Mouse (Mus musculus) left cerebral cortex, adult 2 months (tissue): ENCODE measurements at regions not wholly inside any gene's neighbourhood (a gene's known extent, or its start where the extent isn't known, plus 50 kb on each side); places are given as distances from the start of the nearest gene placed in this dataset.

Experiments used
- DNase-seq, 2 experiments: peaks; one replicate each; pipeline ENCODE4 v3.0.0; 2021 to 2022; ENCODE audit warnings: low spot score in 2 of 2, mixed read lengths in 1 of 2; ENCODE audit errors: extremely low spot score in 1 of 2
- H3K27ac ChIP-seq: fragments of 200-600 bp; 2 replicates; pipeline ENCODE4 v1.8.1; 2022
- H3K4me3 ChIP-seq: fragments of 200-600 bp; 2 replicates; pipeline ENCODE4 v1.8.1; 2022
- CTCF ChIP-seq: fragments of 200-600 bp; IDR thresholded peaks from 2 replicates; pipeline ENCODE4 v1.8.1; 2022; ENCODE audit warnings: antibody characterized with exemption, mild to moderate bottlenecking, moderate library complexity
- intact Hi-C: fragments of 180-260 bp; cut with DNase I; formaldehyde crosslinking; loops from one replicate; pipeline ENCODE4 v1.15.1; 2025

- intact Hi-C loops = no loop called here
- no peak for TF ChIP-seq CTCF
- no peak overlapping the region for H3K4me3 ChIP-seq
- DNase-seq = no peak
- H3K27ac ChIP-seq = no peak overlapping the region
These were observed 89.8 kb downstream of the Kif26a start for GRCm38 (mm10) chr12:112235841-112236240.

DNA sequence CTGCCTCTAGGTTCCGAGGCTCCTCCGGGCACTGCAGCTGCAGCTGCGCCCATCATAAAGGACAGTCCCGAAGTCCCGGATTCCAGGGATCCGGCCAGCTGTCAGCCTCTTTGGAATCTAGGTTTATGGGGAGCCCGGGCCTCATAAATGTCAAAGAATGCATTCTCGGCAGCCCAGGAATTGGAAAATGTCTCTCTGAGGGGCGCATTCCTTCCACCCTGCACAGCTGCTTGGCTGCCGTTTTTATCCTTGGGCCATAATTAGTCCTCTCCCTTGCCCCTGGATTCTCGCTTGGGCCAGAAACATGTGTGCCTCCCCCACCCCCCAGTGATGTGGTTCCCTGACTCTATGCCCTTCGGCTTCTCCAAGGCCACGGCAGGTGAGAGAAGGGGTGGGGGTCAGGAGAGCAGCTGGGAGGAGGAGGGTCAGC is 91.1 kb downstream of the Kif26a start:
- no peak overlapping the region for H3K27ac ChIP-seq
- intact Hi-C loops = no loop called here
- no peak for TF ChIP-seq CTCF
- H3K4me3 ChIP-seq = no peak overlapping the region
- no peak for DNase-seq

- no peak overlapping the region for H3K4me3 ChIP-seq
- H3K27ac ChIP-seq = no peak overlapping the region
- no peak for DNase-seq
- no peak for TF ChIP-seq CTCF
- intact Hi-C loops = no loop called here
These were observed 92.8 kb downstream of the Kif26a start for GRCm38 (mm10) chr12:112238834-112239233.

DNA sequence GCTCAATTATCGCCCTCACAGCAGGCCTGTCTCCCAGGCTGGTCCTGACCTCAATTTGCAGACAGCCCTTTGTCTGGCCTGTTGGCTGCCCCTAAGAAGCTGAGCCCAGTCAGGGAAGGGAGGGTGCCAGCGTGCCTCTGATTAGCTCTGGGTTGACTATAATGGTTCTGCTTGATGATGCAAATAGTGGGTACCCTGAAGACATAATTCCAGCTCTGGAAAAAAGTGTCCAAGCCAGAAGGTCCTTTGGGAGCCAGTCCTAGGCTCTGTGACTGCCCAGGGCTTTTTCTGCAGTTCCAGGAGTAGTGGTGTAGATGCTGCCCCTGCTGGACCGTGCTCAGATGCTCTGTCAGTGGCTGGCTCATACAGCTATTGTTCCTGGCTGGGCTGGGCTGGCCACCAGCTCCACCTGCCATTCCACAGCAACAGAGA is 95.7 kb downstream of the Kif26a start:
- Histone ChIP-seq H3K27ac (no peak overlapping the region), H3K4me3 (no peak overlapping the region)
- intact Hi-C loops = no loop called here
- DNase-seq = no peak
- TF ChIP-seq CTCF = no peak; the same call in 1 of the 2 replicates

- no peak for DNase-seq
- no peak for TF ChIP-seq CTCF
- intact Hi-C loops = no loop called here
- Histone ChIP-seq H3K4me3 (no peak overlapping the region), H3K27ac (no peak overlapping the region)
These were observed 97.2 kb downstream of the Kif26a start for GRCm38 (mm10) chr12:112243231-112243630.

GRCm38 (mm10) chr12:112250894-112251293 is 104.9 kb downstream of the Kif26a start:
- Histone ChIP-seq H3K27ac (no peak overlapping the region), H3K4me3 (no peak overlapping the region)
- no peak for DNase-seq
- TF ChIP-seq CTCF = no peak
- intact Hi-C loops = no loop called here

- Histone ChIP-seq H3K27ac (no peak overlapping the region), H3K4me3 (no peak overlapping the region)
- no peak for TF ChIP-seq CTCF
- no peak for DNase-seq
- intact Hi-C loops = no loop called here
These were observed 107.5 kb downstream of the Kif26a start for GRCm38 (mm10) chr12:112253461-112253860.

DNA sequence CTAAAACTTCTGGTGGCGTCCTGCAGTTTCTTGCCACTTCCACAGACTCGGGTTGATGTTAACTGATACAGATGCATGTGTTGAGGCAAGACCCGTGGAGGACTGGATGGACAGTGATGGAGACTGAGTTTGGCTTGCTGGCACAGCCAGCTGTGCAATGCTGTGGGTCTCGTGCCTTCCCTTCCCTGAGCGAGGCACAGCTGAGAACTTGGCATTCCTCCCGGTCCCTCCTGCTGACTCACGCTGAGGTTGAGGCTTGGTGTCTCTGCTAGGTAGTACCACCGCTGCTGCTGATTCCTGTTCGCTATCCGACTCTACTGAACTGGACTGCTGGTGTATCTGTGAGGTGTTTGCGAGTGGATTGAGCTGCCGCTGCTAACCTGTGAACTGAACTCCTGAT is 109.2 kb downstream of the Kif26a start:
- TF ChIP-seq CTCF = no peak
- H3K27ac ChIP-seq = no peak overlapping the region
- no peak overlapping the region for H3K4me3 ChIP-seq
- no peak for DNase-seq
- intact Hi-C loops = no loop called here

GRCm38 (mm10) chr12:112257691-112258090 is 111.7 kb downstream of the Kif26a start:
- intact Hi-C loops = no loop called here
- no peak for TF ChIP-seq CTCF
- DNase-seq = no peak
- H3K27ac ChIP-seq = no peak overlapping the region
- no peak overlapping the region for H3K4me3 ChIP-seq

GRCm38 (mm10) chr12:112263283-112264056 is 117.5 kb downstream of the Kif26a start:
- intact Hi-C loops = no loop called here
- peak; percentile 29 to 45 for DNase-seq
- no peak overlapping the region for H3K27ac ChIP-seq
- no peak overlapping the region for H3K4me3 ChIP-seq
- no peak for TF ChIP-seq CTCF

DNA sequence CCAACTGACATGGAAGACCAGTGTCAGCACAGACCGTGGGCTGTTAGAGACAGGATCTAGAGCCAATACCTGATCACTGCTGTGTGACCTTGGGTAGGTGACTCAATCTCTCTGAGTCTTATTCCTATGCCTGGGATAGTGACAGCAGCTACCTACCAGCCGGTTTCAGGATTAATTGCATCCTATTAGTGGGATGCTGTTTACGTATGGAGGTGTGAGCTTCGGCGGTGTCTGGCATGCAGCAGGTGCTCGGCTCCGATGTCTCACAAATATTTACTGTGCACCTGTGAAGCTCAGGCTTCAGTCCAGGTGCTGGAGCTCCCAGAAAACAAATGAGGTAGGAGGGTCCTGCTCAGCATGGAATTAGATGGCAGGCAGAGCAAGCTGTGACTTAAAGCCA is 118.2 kb downstream of the Kif26a start:
- Histone ChIP-seq H3K4me3 (no peak overlapping the region), H3K27ac (no peak overlapping the region)
- no peak for DNase-seq
- intact Hi-C loops = no loop called here
- no peak for TF ChIP-seq CTCF

DNA sequence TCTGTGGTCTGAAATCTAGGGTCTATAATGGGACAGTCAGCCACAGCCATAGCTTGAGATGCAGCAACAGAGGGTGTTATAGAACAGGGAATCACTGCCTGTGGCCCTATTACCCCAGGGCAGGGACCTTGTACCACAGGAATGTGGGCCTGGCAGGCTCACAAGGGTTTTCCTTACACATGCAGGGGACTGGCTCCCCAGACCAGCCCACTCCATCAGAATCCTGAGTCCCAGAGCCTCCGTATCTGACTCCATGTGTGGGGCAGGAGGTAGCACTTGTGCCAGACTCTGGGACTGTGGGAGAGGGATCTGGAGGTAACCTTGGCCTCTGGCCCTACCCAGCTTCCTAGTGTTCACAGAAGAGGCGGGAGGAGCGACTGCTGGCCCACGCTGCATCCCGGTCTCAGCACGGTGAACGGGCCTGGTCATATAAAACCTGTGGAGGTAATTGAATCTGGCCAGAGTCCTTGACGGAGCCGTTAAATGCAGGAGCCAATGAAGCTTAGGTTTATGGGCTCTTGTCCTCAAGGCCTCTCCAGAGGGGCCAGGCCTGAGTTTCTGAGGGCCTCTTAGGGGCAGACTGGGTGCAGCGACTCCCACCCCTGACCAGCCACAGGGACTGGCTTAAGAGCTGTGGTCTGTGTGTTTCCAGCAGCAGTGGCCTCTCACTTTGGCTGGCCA is 119.4 kb downstream of the Kif26a start:
- intact Hi-C loops = no loop called here
- DNase-seq = no peak

DNA sequence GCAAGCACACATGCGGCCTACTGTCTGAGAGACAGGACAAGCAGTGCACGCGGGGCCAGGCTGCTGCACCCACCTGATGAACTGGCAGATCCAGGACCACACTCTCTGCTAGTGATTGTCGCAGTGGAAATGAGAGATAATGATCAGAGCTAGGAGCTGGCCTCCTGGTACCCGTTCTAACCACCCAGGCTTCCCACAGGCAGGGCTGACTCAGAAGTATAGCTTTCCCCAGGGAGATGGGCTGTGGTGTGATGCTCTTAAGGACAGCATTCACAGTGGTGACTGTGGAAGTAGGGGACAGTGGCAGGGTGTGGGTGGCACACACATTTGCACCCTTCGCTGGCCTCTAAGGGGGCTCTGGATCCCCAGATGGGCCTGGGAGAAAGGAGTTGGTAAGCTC is 128.0 kb downstream of the Kif26a start:
- no peak for TF ChIP-seq CTCF
- intact Hi-C loops = no loop called here
- no peak for DNase-seq
- H3K4me3 ChIP-seq = no peak overlapping the region
- no peak overlapping the region for H3K27ac ChIP-seq

More for the DNA sequence above, 119.4 kb downstream of the Kif26a start:
- H3K4me3 ChIP-seq = no peak overlapping the region
- TF ChIP-seq CTCF = no peak
- no peak overlapping the region for H3K27ac ChIP-seq
